Mouse (Mus musculus) ES-Bruce4 (cell line): ENCODE results near the gene Myl6b.

ENCODE experiments used
- CTCF ChIP-seq: IDR thresholded peaks from one replicate; pipeline ENCODE4 v1.8.1; 2011; ENCODE audit warnings: low read depth, low read length
- EP300 ChIP-seq: IDR thresholded peaks from 2 replicates; pipeline ENCODE4 v1.6.1; 2011; ENCODE audit warnings: low read depth, low read length; ENCODE audit not compliant: insufficient read depth
- POLR2A ChIP-seq: IDR thresholded peaks from one replicate; pipeline ENCODE4 v1.8.1; 2011; ENCODE audit warnings: low read length; ENCODE audit not compliant: insufficient read depth

- TF ChIP-seq CTCF (no peak), POLR2A (no peak), EP300 (no peak; the same call in 1 of the 2 replicates)
Observed at GRCm38 (mm10) chr10:128524732-128525662, 26.5 kb upstream of the Myl6b start.
